Mouse (Mus musculus) heart, embryonic 14.5 days (tissue): ENCODE measurements around the gene Tagln2. TPM values are rescaled to one million over a fixed set of nuclear protein-coding genes. Genes with fewer than 3 reads are reported as not detected.
A peak's percentile ranks its signal among the peaks of the same experiment; 100 is the strongest.

ENCODE experiments used
- ATAC-seq: fragments of 200-750 bp; cut with Nextera tagmentation; 2 replicates; pipeline ENCODE4 v1.8.0; 2017; ENCODE audit warnings: low read depth, moderate TSS enrichment; ENCODE audit not compliant: insufficient number of reproducible peaks, insufficient read depth, low FRiP score
- H3K27ac ChIP-seq, 2 experiments: fragments of 200-500 bp in 1 of 2; fragments of 300-500 bp in 1 of 2; sonication (generic) in 1 of 2; replicated peaks in 1 of 2; 2 replicates each; pipeline ENCODE4 v1.5.1; 2012 to 2014; ENCODE audit warnings: low read depth in 2 of 2, low read length in 2 of 2, control low read depth in 1 of 2, mild to moderate bottlenecking in 1 of 2, mixed read lengths in 1 of 2; ENCODE audit not compliant: control insufficient read depth in 1 of 2, insufficient read depth in 1 of 2
- H3K27me3 ChIP-seq: fragments of 300-500 bp; sonication (generic); 2 replicates; pipeline ENCODE4 v1.6.1; 2014; ENCODE audit warnings: mild to moderate bottlenecking, low read length, control low read depth; ENCODE audit not compliant: control insufficient read depth, insufficient read depth
- H3K36me3 ChIP-seq: fragments of 300-500 bp; sonication (generic); 2 replicates; pipeline ENCODE4 v1.6.1; 2014; ENCODE audit warnings: mild to moderate bottlenecking, control low read depth, low read length, mixed read lengths; ENCODE audit not compliant: control insufficient read depth, insufficient read depth
- H3K4me1 ChIP-seq, 2 experiments: fragments of 200-500 bp in 1 of 2; fragments of 300-500 bp in 1 of 2; sonication (generic) in 1 of 2; 2 replicates each; pipeline ENCODE4 v1.6.1; 2012 to 2014; ENCODE audit warnings: low read length in 2 of 2, control low read depth in 1 of 2, mixed read lengths in 1 of 2; ENCODE audit not compliant: control insufficient read depth in 2 of 2, insufficient read depth in 2 of 2
- H3K4me2 ChIP-seq: fragments of 300-500 bp; sonication (generic); 2 replicates; pipeline ENCODE4 v1.6.1; 2014; ENCODE audit warnings: mild to moderate bottlenecking, low read length
- H3K4me3 ChIP-seq, 2 experiments: fragments of 200-500 bp in 1 of 2; fragments of 300-500 bp in 1 of 2; sonication (generic) in 1 of 2; 2 replicates each; pipeline ENCODE4 v1.5.1; 2012 to 2014; ENCODE audit warnings: low read length in 2 of 2, mild to moderate bottlenecking in 2 of 2, control low read depth in 1 of 2, low read depth in 1 of 2, moderate library complexity in 1 of 2; ENCODE audit not compliant: control insufficient read depth in 1 of 2, insufficient read depth in 1 of 2
- H3K9ac ChIP-seq: fragments of 300-500 bp; sonication (generic); 2 replicates; pipeline ENCODE4 v1.6.1; 2014; ENCODE audit warnings: mild to moderate bottlenecking, low read length
- H3K9me3 ChIP-seq: fragments of 300-500 bp; sonication (generic); 2 replicates; pipeline ENCODE4 v1.6.1; 2016; ENCODE audit warnings: low read length, control low read depth; ENCODE audit not compliant: control insufficient read depth
- WGBS: fragments of 180-500 bp; shearing (Covaris S2); extraction: QIAGEN DNeasy Blood & Tissue Kit; methylation state at CpG from one replicate; pipeline ENCODE4 v1.1.7; 2014; 5-methylcytosine and 5-hydroxymethylcytosine counted together
- polyA plus RNA-seq: library from polyadenylated mRNA; unstranded; fragments of >200 nt; fragmentation: Nextera tagmentation; extraction: Ambion mirVana; gene quantifications from 2 replicates; pipeline ENCODE4 v1.2.1, GENCODE M21; 2014

The Tagln2 gene
- polyA plus RNA-seq, 1 experiment from 2014 or later = 187 TPM

- H3K4me3 ChIP-seq = peak within 1 kb of the TSS; percentile 49 to 50
- WGBS = under 1% methylated on average over 38 of the region's 38 CpGs
- H3K4me1 ChIP-seq = peaks cover 0 to 6% of the 10 kb centered on the region in 2 experiments; a peak in 2 of 4 replicates
- no peak within 1 kb of the TSS for H3K27ac ChIP-seq
- ATAC-seq = peak; percentile 95
- peak within 1 kb of the TSS; percentile 65 for H3K9ac ChIP-seq
- no peaks in the 10 kb centered on the region; the same call in 1 of the 2 replicates for H3K27me3 ChIP-seq
- H3K36me3 ChIP-seq = no peaks in the 10 kb centered on the region
- H3K9me3 ChIP-seq = no peaks in the 10 kb centered on the region
- peak within 1 kb of the TSS; percentile 92 for H3K4me2 ChIP-seq
These were observed 18.1 kb upstream of the Tagln2 start, which contains the start of gene Igsf9 for GRCm38 (mm10) chr1:172481540-172482280. Gene Igsf9, plus strand, starts transcription at chr1:172481788.

- no peak for ATAC-seq
- H3K9ac ChIP-seq = peak overlapping the region; percentile 64
- H3K4me3 ChIP-seq = peak overlapping the region; percentile 49 to 50
- H3K27me3 ChIP-seq = no peaks in the 10 kb centered on the region; the same call in 1 of the 2 replicates
- H3K9me3 ChIP-seq = no peaks in the 10 kb centered on the region
- H3K36me3 ChIP-seq = no peaks in the 10 kb centered on the region
- no peak overlapping the region for H3K27ac ChIP-seq
- H3K4me1 ChIP-seq = peaks cover 0 to 6% of the 10 kb centered on the region in 2 experiments; a peak in 2 of 4 replicates
- WGBS = 11% methylated on average over 12 of the region's 12 CpGs
- peak overlapping the region; percentile 92 for H3K4me2 ChIP-seq
These were observed 17.1 kb upstream of the Tagln2 start for GRCm38 (mm10) chr1:172482518-172483360.

- Histone ChIP-seq H3K27ac (no peak overlapping the region), H3K4me2 (peak overlapping the region; percentile 92), H3K36me3 (no peaks in the 10 kb centered on the region), H3K9me3 (no peaks in the 10 kb centered on the region), H3K9ac (no peak overlapping the region), H3K4me1 (peaks cover 0 to 6% of the 10 kb centered on the region in 2 experiments; a peak in 2 of 4 replicates), H3K4me3 (no peak overlapping the region), H3K27me3 (no peaks in the 10 kb centered on the region; the same call in 1 of the 2 replicates)
- whole genome bisulfite sequencing = 41% methylated on average over 4 of the region's 4 CpGs
- no peak for ATAC-seq
These were observed 16.5 kb upstream of the Tagln2 start for GRCm38 (mm10) chr1:172483361-172483660.

- 71% methylated on average over 11 of the region's 11 CpGs for WGBS
- Histone ChIP-seq H3K4me2 (no peak overlapping the region), H3K4me3 (no peak overlapping the region), H3K9ac (no peak overlapping the region), H3K36me3 (no peaks in the 10 kb centered on the region), H3K4me1 (peaks cover 0 to 6% of the 10 kb centered on the region in 2 experiments; a peak in 2 of 4 replicates), H3K27ac (no peak overlapping the region), H3K9me3 (no peaks in the 10 kb centered on the region), H3K27me3 (no peaks in the 10 kb centered on the region; the same call in 1 of the 2 replicates)
- ATAC-seq = no peak
These were observed 15.6 kb upstream of the Tagln2 start for GRCm38 (mm10) chr1:172484236-172484635.

- Histone ChIP-seq H3K4me1 (peaks cover 0 to 6% of the 10 kb centered on the region in 2 experiments; a peak in 2 of 4 replicates), H3K27ac (no peak overlapping the region), H3K9me3 (no peaks in the 10 kb centered on the region), H3K4me3 (no peak overlapping the region), H3K27me3 (no peaks in the 10 kb centered on the region; the same call in 1 of the 2 replicates), H3K36me3 (no peaks in the 10 kb centered on the region), H3K9ac (no peak overlapping the region), H3K4me2 (no peak overlapping the region)
- 75% methylated on average over 13 of the region's 13 CpGs for WGBS
- no peak for ATAC-seq
These were observed 15.2 kb upstream of the Tagln2 start for GRCm38 (mm10) chr1:172484671-172485070.

- H3K36me3 ChIP-seq = no peaks in the 10 kb centered on the region
- 59% methylated on average over 6 of the region's 6 CpGs for WGBS
- H3K4me2 ChIP-seq = no peak overlapping the region
- H3K9me3 ChIP-seq = no peaks in the 10 kb centered on the region
- peaks cover 0 to 6% of the 10 kb centered on the region in 2 experiments; a peak in 2 of 4 replicates for H3K4me1 ChIP-seq
- no peak for ATAC-seq
- no peak overlapping the region for H3K4me3 ChIP-seq
- no peaks in the 10 kb centered on the region; the same call in 1 of the 2 replicates for H3K27me3 ChIP-seq
- H3K9ac ChIP-seq = no peak overlapping the region
- H3K27ac ChIP-seq = no peak overlapping the region
These were observed 14.0 kb upstream of the Tagln2 start for GRCm38 (mm10) chr1:172485821-172486220.

- H3K4me1 ChIP-seq = peaks cover 0 to 6% of the 10 kb centered on the region in 2 experiments; a peak in 2 of 4 replicates
- no peak overlapping the region for H3K4me3 ChIP-seq
- no peak overlapping the region for H3K4me2 ChIP-seq
- H3K9me3 ChIP-seq = no peaks in the 10 kb centered on the region
- H3K36me3 ChIP-seq = no peaks in the 10 kb centered on the region
- WGBS = 44% methylated on average over 4 of the region's 4 CpGs
- no peaks in the 10 kb centered on the region; the same call in 1 of the 2 replicates for H3K27me3 ChIP-seq
- H3K9ac ChIP-seq = no peak overlapping the region
- ATAC-seq = no peak
- no peak overlapping the region for H3K27ac ChIP-seq
These were observed 13.6 kb upstream of the Tagln2 start for GRCm38 (mm10) chr1:172486236-172486635.
